Mouse (Mus musculus) thymus, postnatal 25 days (tissue): ENCODE data around the gene Ifngr2.
A peak's percentile ranks its signal among the peaks of the same experiment; 100 is the strongest.

ENCODE experiments used
- DNase-seq: peaks from one replicate; pipeline ENCODE4 v3.0.0; 2022

Ifngr2 gene

GRCm38 (mm10) chr16:91537065-91537464, 9.8 kb upstream of the Ifngr2 start:
- DNase-seq = no peak

GRCm38 (mm10) chr16:91538051-91538450, 8.8 kb upstream of the Ifngr2 start:
- DNase-seq = no peak

DNA sequence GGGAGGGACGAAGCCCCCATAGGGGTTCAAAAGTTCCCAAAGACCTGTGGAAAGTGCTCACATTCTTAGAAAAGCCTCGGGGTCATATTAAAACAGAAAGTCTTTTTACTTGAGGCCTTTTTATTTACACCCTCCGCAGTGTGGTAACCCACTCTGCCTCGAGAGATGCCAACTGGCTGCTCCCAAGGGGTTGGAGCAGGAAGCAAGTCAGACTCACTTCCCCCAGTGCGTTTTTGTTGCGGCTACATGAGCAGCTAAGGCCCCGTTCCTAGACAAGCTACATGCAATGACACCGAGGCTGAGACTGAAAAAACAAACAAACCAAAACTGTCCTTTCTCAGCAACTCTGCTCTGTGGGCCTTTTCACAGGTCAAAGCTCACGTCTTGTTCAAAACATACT, 8.4 kb upstream of the Ifngr2 start:
- DNase-seq = peak; percentile 45

DNA sequence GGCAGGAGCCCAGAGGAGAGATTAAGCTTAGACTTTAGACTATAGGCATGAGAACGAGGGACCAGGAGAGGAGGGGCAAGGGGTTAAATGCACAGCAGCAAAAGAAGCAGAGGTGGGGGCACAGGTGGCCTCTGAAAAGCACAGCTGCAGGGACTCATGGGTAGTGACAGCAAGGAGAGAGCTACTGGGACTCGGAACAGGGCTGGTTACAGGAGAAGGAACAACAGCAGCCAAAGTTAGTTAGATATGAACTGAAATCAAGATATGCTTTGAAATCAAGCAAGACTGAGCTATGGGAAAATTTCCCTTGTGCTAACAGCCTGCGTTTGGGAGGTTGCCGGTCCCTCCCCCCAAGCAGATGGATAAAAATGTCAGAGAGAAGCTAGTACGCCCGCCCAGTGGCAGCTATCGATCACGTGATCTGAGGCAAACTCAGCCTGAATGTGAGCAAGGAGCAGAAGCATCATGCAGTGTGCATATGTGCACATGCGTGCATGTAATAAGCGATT, 5.2 kb upstream of the Ifngr2 start:
- DNase-seq = peak; percentile 77

GRCm38 (mm10) chr16:91543619-91544018, 3.3 kb upstream of the Ifngr2 start:
- no peak for DNase-seq

GRCm38 (mm10) chr16:91545597-91546281, 1.1 kb upstream of the Ifngr2 start:
- peak; percentile 76 for DNase-seq

DNA sequence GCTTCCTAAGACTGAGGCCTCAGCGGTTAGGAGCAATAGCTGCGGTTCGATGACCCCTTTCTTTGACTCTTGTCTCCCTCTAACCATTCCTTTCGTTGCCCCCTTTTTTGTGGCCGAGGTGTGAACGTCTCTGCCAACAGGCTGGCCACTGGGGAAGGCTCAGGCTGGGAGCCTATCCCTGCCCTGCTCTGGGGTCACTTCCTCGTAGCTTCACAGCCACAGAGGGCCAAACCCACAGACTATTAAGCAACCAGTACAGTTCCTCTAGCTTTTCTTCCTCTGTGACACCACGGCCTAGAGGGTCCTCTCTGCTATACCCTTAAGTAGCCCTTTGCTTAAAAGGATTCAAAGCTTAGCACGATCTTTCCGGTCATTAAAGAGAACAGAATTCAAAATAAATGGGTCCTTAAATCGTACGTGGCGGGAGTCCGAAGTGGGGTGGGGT, 459 bp upstream of the Ifngr2 start:
- peak; percentile 56 for DNase-seq

DNA sequence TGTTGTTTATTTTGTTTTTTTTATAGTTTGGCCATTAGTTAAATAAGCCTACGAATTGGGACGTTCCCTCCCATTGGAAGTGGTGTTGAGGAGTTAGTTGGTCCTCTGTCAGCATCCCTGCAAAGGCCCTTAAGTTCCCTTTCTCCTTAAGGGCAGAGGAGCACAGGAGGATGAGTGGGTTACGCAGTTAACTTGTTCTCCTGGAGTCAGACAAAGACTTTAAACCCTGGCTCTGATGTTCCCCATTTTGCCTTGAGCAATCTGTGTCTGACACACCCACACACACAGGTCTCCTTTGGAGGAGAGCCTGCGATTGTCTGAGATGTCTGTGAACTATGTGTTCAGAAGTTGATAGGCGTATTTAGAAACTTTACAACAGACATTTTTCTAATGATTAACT, 1.1 kb downstream of the Ifngr2 start:
- no peak for DNase-seq

GRCm38 (mm10) chr16:91548586-91548985, 1.7 kb downstream of the Ifngr2 start:
- no peak for DNase-seq

DNA sequence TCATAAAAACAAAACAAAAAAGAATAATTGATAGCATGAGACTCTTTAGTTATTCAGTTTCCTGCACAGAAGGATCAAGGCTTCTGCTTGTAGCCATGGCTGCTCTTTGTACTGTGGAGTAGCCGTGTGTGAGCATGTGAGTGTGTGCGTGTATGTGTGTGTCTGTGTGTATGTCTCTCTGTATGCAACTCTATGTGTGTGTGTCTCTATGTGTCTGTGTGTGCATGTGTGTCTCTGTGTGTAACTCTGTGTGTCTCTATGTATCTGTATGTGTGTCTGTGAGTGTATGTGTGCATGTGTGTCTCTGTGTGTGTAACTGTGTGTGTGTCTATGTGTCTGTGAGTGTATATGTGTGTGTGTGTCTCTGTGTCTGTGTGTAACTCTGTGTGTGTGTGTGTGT, 2.1 kb downstream of the Ifngr2 start:
- no peak for DNase-seq

DNA sequence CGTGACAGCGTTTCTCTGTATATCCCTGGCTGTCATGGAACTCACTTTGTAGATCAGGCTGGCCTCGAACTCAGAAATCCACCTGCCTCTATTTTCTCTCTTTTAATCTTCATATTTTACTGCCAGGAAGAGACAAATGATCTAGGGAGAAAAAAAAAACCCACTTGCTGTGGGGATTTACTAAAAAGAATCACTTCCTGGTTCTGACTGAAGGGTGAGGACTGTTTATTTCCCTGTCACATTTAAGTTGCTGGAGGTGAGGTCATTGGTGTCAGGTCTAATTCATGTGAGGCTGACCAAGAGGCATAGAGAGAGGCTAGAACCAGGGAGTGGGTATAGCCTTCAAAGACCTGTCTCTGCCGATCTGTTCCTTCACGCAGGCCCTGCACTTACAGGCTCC, 2.7 kb downstream of the Ifngr2 start:
- no peak for DNase-seq

- DNase-seq = no peak
Measured at GRCm38 (mm10) chr16:91551081-91551524, 4.2 kb downstream of the Ifngr2 start.

DNA sequence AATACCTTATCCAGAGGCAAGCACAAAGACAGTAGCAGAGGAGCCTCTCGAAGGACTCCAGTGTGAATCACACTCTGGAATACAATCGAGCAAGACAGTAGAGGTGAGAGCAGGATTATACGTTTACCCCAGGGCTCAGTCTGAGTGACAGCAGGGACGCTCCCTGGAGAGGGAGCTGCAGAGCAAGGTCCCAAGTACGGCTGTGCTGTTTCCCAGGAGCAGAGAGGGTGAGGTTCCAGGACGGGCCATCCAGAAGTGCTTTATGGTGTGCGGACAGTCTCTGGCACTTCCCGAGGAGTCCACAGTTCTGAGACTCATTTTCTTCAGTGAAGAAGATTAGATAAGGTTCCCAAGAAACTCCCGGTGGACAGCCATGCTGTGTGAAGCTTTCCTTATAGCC, 5.2 kb downstream of the Ifngr2 start:
- no peak for DNase-seq

DNA sequence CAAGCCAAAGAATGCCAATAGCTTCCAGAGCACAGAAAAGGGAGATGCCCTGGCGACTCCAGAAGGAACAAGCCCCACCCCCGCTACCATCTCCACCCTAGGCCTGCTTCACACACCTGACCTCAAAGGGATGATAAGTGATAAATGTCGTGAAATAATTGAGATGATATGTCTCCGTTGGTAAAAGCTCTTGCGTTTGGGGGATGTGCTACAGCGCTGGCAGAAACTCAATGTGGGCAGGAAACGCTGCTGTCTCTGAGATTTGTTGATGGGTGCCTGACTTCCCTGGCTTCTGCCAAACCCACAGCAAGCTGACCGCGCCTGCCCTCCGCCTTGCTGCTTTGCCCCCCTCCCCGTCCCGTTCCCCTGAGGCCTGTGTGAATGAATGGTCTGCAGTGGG, 6.8 kb downstream of the Ifngr2 start:
- DNase-seq = peak; percentile 48

- no peak for DNase-seq
Measured at GRCm38 (mm10) chr16:91555017-91555605, 8.2 kb downstream of the Ifngr2 start.

- no peak for DNase-seq
Measured at GRCm38 (mm10) chr16:91556659-91557058, 9.8 kb downstream of the Ifngr2 start.

DNA sequence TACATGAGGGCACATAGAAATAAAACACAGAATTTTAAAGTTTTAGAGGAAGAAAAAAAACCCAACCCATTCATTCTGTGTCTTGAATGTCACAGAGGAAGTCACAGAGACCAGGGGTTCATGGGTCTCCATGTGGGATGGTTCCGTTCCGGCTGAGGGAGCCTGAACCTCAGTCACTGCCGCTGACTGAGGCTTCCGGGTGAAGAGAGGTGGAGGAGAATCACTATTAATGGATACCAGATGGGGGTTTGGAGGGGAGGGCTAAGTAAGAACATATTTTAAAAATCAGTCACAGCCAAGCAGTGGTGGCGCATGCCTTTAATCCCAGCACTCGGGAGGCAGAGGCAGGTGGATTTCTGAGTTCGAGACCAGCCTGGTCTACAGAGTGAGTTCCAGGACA, 10.3 kb downstream of the Ifngr2 start:
- DNase-seq = no peak

DNA sequence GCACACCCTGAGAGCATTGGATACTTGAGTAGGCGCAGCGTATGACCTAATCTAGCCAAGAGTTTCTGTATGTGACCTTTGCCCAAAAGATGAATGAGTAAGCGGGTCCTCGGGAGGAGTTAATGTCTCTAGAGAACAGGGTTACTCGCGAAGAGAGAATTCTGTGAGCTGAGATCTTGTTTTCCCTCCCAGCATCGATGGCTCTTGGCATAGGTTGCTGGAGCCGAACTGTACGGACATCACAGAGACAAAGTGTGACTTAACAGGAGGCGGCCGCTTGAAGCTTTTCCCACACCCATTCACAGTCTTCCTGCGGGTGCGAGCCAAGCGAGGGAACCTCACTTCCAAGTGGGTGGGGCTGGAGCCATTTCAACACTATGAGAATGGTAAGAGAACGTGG, 10.8 kb downstream of the Ifngr2 start:
- no peak for DNase-seq

DNA sequence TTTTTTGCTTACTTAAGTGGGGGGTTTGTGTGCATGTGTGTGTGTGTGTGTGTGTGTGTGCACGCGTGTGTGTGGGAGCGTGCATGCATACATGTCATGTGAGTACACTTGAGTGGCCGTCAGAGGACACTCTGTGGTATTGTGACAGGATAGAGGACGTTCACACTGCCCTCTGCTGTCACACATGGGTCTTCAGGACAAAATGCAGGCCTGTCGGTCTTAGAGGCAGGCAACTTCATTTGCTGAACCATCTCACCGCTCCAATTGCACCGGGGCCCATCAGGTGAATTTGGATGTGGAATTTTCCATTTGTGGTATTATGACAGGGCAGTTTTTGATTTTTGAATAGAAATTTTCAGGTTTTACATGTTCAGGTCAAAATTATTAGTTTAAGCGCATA, 14.2 kb downstream of the Ifngr2 start:
- DNase-seq = peak; percentile 44

DNA sequence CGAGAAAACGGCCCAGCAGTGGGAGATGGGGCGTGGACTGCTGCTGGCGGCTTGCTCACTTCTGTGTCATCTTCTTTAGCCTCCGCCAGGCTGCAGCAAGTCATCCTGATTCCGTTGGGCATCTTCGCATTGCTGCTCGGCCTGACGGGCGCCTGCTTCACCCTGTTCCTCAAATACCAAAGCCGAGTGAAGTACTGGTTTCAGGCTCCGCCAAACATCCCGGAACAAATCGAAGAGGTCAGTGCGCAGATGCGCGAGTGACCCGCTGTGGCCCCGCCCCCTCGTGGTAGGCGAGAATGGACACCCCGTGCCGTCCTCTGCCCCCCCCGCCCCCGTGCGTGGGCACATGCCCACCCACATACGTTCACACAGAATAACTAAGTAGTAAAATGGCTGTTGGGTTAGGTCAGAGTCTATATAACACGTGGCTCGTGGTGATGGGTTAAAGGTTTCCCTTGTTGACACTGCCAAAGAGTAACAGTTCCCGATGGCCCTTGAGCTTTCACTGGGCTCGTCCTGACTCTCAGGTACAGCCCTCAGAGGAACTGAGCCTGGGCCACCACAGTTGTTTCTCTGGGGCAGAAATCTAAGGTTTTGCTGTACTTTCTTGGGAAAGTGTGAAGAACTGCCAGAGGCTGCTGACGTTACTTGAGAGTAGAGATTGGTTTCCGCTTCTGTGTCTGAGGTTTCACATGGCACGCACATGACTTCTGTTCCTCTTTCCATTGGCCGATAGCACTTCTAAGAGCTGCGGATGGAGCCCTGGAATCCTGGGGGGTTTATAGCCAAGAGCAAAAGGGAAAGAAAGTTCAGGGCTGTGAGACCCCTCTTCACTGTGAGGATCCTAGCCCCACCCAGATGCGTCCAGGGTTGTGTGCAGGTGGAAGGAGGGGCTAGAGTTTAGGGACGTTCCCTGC, 14.9 kb downstream of the Ifngr2 start:
- no peak for DNase-seq

- DNase-seq = no peak
Measured at GRCm38 (mm10) chr16:91564580-91565291, 17.9 kb downstream of the Ifngr2 start.

- DNase-seq = no peak
Measured at GRCm38 (mm10) chr16:91565292-91565951, 18.6 kb downstream of the Ifngr2 start.
